Mouse (Mus musculus) liver, postnatal 0 days (tissue): ENCODE data around the gene Tas2r126.

ENCODE experiments used
- CTCF ChIP-seq: sonication (generic); IDR thresholded peaks from 2 replicates; pipeline ENCODE4 v1.5.1; 2016; ENCODE audit warnings: antibody characterized with exemption, low read depth
- EP300 ChIP-seq: IDR thresholded peaks from 2 replicates; pipeline ENCODE4 v1.6.1; 2016; ENCODE audit warnings: antibody characterized with exemption, low read depth, mild to moderate bottlenecking

- TF ChIP-seq EP300: no peak
- TF ChIP-seq CTCF: no peak
Measured at GRCm38 (mm10) chr6:42424472-42424871, 9.9 kb upstream of the Tas2r126 start.
